Mouse (Mus musculus): Measurements from ENCODE around the gene Macrod2.

The Macrod2 gene

GRCm38 (mm10) chr2:140896396-140897082 is 501.4 kb downstream of the Macrod2 start:
- DNase-seq (ENCODE audit: low read depth in 2 of 2, low spot score in 2 of 2): no peak

- no peak for DNase-seq (ENCODE audit: low read depth in 2 of 2, low spot score in 2 of 2)
These were observed 503.4 kb downstream of the Macrod2 start for GRCm38 (mm10) chr2:140898408-140898985.

- no peak for DNase-seq (ENCODE audit: low read depth in 2 of 2, low spot score in 2 of 2)
These were observed 510.2 kb downstream of the Macrod2 start for GRCm38 (mm10) chr2:140905331-140905730.

GRCm38 (mm10) chr2:140906123-140906522 is 511.0 kb downstream of the Macrod2 start:
- DNase-seq (ENCODE audit: low read depth in 2 of 2, low spot score in 2 of 2): no peak

- no peak for DNase-seq (ENCODE audit: low read depth in 2 of 2, low spot score in 2 of 2)
These were observed 516.4 kb downstream of the Macrod2 start for GRCm38 (mm10) chr2:140911463-140911862.

GRCm38 (mm10) chr2:140912179-140912578 is 517.1 kb downstream of the Macrod2 start:
- no peak for DNase-seq (ENCODE audit: low read depth in 2 of 2, low spot score in 2 of 2)

GRCm38 (mm10) chr2:140912931-140913330 is 517.8 kb downstream of the Macrod2 start:
- DNase-seq (ENCODE audit: low read depth in 2 of 2, low spot score in 2 of 2): no peak

GRCm38 (mm10) chr2:140913679-140914412 is 518.7 kb downstream of the Macrod2 start:
- DNase-seq (ENCODE audit: low read depth in 2 of 2, low spot score in 2 of 2): no peak

- DNase-seq (ENCODE audit: low read depth in 2 of 2, low spot score in 2 of 2): no peak
These were observed 531.8 kb downstream of the Macrod2 start for GRCm38 (mm10) chr2:140926922-140927321.

- no peak for DNase-seq (ENCODE audit: low read depth in 2 of 2, low spot score in 2 of 2)
These were observed 539.4 kb downstream of the Macrod2 start for GRCm38 (mm10) chr2:140934483-140934882.

- no peak for DNase-seq (ENCODE audit: low read depth in 2 of 2, low spot score in 2 of 2)
These were observed 554.4 kb downstream of the Macrod2 start for GRCm38 (mm10) chr2:140949461-140949860.

GRCm38 (mm10) chr2:140959246-140959645 is 564.1 kb downstream of the Macrod2 start:
- no peak for DNase-seq (ENCODE audit: low read depth in 2 of 2, low spot score in 2 of 2)

GRCm38 (mm10) chr2:140970181-140970580 is 575.1 kb downstream of the Macrod2 start:
- DNase-seq (ENCODE audit: low read depth in 2 of 2, low spot score in 2 of 2): no peak

- no peak for DNase-seq (ENCODE audit: low read depth in 2 of 2, low spot score in 2 of 2)
These were observed 576.7 kb downstream of the Macrod2 start for GRCm38 (mm10) chr2:140971845-140972244.

GRCm38 (mm10) chr2:140985670-140986372 is 590.7 kb downstream of the Macrod2 start:
- DNase-seq (ENCODE audit: low read depth in 2 of 2, low spot score in 2 of 2): no peak

- no peak for DNase-seq (ENCODE audit: low read depth in 2 of 2, low spot score in 2 of 2)
These were observed 608.7 kb downstream of the Macrod2 start for GRCm38 (mm10) chr2:141003846-141004245.

GRCm38 (mm10) chr2:141004326-141004725 is 609.2 kb downstream of the Macrod2 start:
- DNase-seq (ENCODE audit: low read depth in 2 of 2, low spot score in 2 of 2): no peak

- DNase-seq (ENCODE audit: low read depth in 2 of 2, low spot score in 2 of 2): no peak
These were observed 610.5 kb downstream of the Macrod2 start for GRCm38 (mm10) chr2:141005616-141006015.

- no peak for DNase-seq (ENCODE audit: low read depth in 2 of 2, low spot score in 2 of 2)
These were observed 612.6 kb downstream of the Macrod2 start for GRCm38 (mm10) chr2:141007725-141008124.

GRCm38 (mm10) chr2:141008458-141008857 is 613.3 kb downstream of the Macrod2 start:
- no peak for DNase-seq (ENCODE audit: low read depth in 2 of 2, low spot score in 2 of 2)

- DNase-seq (ENCODE audit: low read depth in 2 of 2, low spot score in 2 of 2): no peak
These were observed 618.5 kb downstream of the Macrod2 start for GRCm38 (mm10) chr2:141013443-141014165.

Measured in CD8-positive naive resting alpha-beta T cell, adult 2 months (primary cell).